Mouse (Mus musculus): Measurements from ENCODE around the gene Mast4. TPM values are rescaled to one million over a fixed set of nuclear protein-coding genes. Genes with fewer than 3 reads are reported as not detected.

Gene Mast4
- total RNA-seq, 2 experiments from 2014 or later: 33.1 to 46.3 TPM

DNA sequence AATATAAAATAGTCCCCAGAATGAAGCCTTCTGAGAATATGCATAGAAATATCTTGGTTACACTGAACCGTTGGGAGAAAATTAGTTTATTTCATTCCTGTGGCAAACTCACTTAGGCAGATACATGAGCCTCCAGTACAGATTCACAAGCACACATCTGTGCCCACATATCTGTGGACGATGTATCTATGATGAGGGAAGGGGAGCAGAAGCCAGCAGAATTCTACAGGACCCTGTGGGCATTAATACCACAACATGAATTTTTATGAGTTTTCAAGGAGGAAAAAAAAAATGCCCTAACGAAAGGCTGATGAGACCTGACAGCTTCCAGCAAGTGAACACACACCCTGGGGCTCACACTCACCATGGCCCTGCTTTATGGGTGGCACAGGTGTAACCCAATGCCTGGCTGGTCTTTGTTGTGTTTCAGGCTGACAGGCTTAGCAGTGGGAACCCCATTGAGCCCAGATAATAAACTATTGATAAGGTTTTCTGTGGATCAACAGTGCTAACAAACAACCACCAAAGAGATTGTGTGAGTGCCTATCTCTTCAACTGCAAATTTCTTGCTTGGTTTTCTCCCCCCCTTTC is 17.4 kb downstream of the Mast4 start:
- no peak for DNase-seq

DNA sequence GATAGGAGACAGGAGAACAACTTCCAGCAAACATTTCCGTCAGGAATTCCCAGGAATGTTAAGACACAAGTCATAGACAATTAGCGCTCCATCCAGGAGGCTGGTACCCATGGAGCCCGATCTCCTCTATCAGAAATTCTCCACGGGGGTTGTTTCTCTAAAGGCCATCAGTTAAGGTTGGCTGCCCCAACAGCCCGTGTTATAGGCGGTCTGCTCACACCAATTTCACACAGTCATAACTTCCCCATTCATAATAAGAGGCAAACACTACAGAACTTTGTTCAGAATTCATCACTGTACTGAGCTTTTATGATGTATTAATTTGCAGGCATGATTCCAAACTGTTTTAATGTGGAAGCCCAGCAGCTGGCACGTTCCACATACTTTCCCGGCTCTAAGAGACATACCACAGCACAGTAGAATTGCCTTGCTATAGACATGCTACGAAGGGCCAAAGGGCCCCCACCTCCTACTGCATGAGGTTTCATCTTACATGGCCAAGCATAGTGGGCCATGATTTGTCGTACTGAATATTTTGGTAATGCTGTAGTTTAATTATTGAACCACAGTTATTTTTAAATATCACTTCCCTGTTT is 19.1 kb downstream of the Mast4 start:
- no peak for DNase-seq

DNA sequence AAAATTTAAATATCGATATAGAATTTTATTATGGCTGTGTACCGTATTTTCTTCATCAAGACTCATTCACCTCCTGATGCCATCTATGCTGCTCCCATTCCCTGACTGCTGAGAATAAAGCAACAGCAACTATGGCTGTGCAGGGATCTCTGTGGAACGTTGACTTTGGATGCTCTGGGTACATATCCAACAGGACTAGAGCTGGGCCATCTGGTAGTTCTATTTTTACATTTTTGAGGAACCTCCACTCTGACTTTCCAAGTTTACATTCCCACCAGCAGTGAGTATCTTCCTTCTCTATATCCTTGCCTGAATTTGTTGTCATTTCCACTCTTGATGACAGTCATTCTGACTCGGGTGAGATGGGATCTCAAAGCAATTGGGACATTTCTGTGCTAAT is 26.0 kb downstream of the Mast4 start:
- DNase-seq: no peak

DNA sequence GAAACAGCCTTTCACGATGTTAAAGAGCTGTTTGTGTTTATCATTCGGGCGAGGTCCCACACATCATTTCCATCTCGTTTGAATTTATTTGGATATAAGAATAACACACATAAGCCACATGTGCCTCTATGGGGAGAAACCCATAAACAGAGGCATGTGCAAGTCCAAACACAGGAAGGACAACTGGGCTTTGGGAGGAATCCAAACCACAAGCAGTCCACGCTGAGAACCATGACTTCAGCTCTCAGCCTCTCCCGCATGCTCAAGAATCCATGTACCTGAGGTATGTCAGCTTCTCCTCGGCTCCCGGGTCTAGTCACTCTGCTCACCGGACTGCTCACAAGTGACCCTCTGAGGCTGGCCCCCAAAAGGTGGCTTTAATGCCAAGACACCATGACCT is 30.5 kb downstream of the Mast4 start:
- no peak for DNase-seq

DNA sequence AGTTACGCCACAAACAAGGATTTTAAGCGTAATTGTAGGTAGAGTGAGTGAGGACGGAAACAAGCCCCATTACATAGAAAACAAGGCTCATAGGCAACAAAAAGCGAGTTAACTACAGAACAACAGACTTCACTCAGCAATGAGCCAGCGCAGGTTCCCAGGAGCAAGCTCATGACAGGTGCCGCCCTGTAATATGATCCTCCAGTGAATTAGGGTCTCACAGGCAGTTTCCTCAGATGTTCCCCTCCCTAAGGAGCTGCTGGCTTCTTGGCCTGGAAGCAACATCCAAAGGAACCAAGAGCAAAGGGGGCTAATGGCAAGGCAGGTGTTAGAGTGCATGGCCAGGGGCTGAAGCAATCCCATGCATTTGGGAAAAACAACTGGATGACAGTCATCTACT is 31.8 kb downstream of the Mast4 start:
- DNase-seq: no peak

DNA sequence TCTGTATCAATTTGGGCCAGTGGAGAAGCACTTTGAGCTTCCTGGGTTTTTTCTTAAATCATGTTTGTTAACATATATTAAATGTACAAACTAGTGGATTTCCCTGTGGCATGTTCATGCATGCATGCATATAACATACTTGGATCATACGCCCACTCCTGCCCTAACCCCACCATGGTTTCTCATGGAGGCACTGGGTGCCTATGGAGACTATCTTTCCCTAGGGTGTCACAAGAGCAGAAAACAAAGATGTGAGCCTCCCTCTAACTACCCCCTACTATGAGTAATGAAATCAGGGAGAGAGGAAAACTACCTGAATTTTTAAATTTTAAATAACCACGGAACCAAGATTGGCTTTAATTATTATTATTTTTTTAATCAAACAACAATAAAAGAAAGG is 32.2 kb downstream of the Mast4 start:
- no peak for DNase-seq

DNA sequence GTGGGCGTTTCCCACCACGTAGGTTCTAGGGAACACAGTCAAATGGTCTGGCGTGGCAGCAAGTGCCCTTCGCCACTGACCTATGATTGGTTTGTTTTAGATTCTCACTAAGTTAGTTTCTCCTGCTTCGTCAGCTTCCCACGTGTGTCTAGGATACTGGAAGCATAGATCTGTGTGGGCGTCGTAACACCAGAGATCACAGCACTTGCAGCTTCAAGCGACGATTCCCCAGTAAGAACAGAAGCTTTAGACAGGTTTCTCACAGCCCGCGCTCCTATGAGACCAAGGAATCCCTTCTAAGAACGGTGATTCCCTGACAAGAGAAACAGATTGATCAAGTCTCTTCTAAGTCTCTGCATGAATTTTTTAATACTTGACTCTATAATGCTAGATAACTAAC is 39.9 kb downstream of the Mast4 start:
- no peak for DNase-seq

DNA sequence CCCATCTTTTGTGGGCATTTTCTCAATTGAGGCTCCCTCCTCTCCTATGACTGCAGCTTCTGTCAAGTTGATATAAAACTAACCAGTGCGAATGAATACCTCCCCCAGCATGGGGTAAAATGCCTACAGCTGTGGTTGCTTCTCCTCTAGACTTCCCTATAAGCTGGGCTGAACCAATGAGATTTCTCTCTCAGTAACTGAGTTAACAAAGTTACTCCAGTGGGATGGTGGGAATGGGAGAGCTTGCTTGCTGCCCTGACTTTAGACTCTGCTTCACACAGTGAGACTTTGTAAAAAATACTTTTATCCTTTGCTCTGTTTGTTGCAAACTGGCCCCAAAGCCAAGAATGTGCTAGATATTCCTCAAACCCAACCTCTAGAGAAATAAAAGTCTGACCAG is 41.2 kb downstream of the Mast4 start:
- no peak for DNase-seq

DNA sequence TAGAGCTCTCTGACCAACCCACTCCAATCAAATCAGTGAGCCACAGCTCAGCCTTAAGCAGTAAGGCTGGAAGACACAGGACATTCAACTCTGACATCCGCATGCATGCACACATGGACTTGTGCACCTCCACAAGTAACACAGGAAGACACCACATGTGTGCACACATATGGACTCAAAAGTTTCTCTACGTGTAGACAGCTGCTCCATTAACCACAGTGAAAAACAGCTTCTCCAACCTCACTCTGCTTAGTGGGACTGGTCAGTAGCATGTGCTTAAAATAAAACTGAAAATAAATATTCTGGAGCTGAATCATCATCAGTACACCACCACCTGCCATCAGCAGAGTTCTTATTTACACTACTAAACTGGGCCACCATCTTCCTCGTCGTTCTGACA is 43.2 kb downstream of the Mast4 start:
- DNase-seq: no peak

DNA sequence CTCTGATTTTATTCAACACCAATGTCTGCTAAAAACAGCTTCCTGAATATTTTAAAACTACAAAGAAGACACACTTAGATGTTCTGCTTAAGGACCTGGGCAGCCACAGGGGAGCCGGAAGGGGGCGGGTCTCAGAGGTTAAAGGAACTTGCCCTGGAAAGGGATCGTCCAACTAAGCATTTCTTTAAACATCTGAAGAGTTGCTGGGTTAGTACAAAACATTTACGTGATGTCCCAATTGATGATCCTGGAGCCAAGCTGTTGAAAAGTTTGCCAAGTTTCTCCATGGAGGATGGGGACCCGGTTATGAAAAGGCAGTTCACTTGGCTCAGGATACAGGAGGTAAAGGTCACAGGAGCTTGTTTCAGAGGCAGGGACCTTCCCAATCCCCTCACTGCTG is 48.5 kb downstream of the Mast4 start:
- no peak for DNase-seq

DNA sequence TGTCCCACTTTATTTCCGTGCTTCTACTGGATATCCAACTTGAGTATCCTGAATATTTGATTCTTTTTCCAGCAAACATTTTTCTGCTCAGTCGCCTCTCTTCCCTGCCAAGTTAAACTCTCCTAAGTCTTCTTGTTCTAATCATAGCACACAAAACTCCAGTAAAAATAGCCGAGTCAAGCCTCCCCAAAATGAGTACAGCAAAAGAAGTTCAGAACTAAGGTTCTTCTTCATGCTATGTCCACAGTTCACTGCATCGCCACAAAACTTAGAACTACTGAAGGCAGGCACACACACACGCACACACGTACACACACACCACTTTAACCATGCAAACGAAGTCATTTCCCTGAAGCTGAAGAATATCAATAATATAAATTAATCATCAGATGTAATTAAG is 49.3 kb downstream of the Mast4 start:
- DNase-seq: no peak

DNA sequence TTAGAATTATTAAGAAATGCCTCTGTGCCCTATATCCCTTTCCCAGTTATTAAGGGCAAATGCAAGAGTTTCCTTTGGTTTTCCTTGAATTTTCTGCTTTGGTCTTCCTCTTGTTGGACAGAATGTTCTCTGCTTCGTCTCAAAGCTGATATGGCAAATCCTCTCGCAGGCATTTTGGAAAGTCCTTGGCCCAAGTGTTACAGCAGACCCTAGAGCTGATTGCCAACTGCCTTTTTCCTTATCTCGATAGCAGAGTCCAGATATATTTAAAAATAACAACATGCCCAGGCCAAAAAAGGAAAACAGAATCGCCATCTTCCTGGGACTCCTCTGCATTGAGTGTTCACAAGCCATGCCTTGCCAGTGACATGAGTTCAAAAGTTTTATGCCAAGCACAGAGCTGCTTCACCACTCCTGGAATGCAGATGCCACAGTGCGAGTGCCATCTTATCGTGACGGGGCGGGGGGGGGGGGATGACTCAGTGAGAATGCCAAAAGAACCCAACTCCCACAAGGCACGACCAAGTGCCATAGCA is 63.4 kb downstream of the Mast4 start:
- DNase-seq: no peak

DNA sequence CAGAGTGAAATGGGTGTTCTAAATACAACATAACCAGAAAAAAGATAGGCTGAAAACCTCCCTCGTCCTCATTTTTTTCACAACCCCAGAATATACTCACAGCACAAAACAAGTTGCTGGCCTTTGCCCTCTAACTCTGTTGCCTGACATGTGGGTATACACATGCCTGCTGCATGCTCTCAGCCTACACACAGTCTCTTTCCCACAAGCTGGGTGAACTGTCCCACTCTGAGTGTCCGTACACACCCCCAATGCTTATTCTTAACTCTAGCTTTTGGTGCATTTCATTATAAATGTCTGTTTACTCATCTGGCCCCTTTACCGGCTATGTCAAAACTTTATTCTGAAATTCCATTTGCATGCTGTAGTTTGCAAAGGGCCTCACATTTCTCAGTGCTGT is 71.6 kb downstream of the Mast4 start:
- DNase-seq: no peak

DNA sequence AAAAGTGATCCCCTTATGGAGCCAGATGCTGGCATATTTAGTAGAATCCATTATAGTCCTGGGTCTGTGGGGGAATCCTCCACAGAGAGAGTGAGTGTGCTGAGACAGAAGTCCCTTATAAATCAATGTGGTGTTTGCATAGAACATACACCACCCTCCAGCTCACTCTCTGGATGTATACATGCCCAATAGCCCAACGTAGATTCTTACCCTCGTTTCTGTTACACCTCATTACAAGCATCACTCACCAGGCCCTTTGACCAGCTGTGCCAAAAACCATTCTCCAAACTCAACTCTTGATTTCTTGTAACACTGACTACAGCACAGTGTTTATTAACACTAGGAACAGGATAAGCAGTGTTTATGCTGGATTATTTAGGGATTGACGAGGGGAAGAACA is 72.2 kb downstream of the Mast4 start:
- no peak for DNase-seq

DNA sequence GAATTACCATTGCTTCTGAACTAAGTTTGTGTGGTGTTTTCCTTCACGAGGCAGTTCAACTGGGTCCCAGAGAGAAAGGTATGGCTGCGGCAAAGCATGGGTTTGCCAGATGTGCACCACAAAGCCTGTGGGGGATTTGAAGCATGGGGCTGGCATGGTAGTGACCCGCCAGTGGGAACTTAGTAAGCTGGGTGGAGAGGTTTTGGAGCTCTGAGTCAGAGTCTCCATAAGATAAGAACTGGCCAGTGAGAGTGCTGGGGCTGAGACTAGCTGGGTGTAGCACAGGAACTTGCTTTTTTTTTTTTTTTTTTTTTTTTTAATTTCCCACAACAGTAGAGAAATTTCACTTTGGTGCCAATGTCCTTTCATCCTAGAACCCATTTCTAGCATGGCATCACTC is 73.9 kb downstream of the Mast4 start:
- DNase-seq: no peak

DNA sequence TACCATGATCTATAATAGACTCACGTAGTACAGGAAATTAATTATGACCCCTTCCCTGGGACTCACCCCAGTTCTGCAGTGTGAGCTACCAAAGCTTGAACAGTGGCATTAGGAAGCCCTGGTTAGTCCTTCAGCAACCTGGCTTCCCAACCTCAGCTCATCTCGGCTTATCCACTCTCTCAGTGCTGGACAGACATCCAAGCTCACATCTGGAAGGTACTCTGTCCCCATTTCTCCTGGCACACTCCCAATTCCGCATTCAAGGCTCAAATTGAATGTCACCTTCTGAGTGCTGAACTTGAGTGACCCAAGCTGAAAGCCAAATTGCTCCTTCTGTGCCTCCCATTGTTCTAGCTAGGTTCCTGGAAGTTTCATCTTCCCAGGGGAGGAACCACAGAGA is 76.2 kb downstream of the Mast4 start:
- DNase-seq: no peak

DNA sequence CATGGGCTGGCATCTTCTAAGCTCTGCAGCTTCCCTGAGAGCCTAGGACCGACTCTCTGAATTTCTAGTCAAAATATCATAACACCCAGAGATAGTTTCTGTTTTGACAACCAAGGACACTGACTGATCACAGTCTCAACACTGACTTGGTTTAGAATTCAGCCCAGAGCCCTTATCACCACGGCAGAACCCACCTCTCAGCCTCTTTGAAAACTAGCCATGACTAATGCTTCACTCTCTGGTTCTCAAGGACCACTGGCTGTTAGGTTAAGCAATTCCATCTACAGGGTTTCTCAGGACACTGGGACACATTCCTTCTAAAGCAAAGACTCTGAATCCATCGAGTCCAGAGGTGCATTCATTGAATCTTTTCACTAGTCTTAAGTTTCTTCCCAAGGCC is 79.4 kb downstream of the Mast4 start:
- no peak for DNase-seq

DNA sequence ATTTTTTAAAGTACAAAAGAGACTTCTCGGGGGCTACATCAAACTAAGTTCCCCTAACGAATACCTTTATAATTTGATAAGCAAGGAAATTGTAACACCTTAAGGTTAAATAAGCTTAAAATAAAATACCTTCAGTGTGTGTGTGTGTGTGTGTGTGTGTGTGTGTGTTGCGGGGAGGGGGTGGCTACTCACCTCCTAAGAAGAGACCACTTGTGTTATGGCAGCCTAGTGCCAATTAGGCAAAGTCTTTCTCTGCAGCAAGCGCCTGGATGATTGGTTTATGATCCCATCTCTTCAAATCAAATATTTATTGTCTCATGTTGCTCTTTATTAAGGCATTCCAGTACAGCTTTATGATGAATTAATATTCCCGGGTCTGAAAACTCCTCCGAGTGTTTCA is 81.2 kb downstream of the Mast4 start:
- no peak for DNase-seq

DNA sequence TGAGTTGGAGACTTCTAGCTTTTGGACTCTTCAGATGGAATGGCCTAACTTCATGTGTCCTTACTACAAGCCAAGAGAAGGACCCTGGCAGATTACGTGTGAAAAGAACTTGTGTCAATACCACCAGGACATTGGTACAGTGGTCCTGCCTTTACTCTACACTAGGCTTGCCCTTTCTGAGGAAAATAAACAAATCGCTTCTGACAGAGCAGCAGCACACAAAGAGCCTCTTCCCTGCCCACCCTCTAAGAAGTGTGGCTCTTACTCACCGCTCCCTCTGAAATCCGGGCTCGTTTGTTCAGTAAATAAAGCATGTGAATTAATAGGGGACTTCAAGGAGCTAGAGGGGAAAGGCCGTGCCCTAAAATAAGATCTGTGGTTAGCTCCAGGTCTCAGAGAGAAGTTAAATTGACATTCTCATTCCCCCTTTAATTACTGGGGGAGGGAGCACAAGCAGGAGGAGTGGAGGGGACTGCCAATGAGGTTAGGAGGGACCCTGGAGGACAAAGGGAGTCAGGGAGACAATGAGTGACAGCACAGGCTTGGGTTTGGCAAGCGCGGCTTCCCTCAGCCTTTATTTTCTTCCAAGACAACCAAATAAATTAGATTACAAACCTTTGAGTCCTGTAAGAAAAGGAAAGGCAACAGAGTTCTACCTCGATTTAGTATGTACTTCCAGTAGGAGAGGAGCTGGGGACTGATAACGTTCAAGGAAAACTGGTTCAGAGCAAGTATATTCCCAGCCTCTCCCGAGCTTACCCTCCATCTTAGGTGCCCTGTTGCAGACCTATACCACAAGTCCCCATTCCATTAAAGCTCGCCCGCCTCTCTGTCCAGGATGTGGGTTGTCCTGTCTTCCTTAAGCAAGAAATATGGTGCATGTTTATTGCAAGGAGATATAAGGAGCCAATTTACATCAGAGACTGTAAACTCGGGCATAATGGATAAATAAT is 85.9 kb downstream of the Mast4 start:
- DNase-seq: no peak

DNA sequence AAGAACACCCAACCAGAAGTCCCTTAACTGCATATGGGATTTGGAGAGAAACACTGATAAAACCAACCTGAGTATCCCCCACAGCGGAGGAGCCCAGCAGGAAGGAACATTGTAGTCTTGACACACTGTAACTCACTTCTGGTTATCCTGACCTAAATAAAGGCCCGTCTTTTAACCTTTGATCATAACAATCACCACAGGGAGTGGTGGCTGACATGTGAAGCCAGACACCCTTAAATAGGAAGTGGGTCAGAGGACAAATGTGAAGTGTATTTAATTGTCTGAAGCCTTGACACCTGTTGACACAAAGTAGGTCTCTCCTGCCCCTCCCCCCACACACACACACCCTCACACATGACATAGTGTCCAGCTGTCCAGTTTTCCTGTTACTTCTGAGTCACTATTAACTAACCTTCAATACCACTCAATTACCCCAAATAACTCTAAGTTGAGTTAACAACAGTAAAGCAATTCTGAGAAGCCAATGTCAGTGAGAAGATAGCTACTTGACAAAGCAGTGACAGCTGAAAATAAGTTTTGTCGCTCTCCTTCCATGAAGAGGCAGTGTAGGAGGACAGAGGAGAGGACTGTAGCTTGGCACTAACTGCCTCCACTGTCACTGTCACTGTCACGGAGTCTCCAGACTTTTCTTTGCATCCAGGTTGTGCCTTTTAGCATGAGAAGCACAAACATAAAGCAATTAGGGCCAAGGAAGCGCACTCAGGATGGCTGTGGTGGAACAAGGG is 87.2 kb downstream of the Mast4 start:
- no peak for DNase-seq

DNA sequence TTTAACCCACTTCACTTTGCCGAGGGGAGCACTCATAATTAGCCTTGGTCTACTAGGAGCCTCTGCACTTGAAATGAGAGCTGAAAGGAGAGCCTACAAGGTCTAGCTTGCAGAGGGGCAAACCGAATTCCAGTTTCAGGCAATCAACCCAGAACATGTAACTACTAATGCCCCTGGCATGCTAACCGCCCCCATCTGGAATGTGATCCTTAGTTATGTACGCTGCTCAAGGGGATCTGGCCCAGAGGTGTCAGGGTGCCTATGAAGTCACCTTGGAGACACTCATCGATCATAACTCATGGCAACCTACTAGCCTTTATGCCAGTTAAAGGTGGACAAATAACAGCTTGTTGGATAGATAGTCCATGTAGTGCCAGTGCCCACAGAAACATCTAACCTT is 88.9 kb downstream of the Mast4 start:
- DNase-seq: no peak

DNA sequence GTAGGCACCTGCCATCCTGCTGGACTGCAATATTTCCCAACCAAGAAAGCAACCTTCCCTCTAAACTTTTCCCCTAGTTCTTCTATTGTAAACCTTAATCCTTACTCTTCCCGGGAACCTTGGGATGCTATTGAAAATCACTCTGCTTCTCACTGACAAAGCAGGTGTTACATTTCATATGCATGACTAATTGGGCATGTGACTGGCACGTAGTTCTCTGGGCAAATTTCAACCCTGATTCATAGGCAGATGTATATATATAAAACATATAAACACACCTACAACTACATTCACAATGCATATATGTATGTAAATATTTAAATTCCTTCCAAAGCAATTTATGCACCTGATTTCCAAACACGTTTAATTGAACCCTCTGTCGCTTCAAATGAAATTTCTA is 90.2 kb downstream of the Mast4 start:
- DNase-seq: no peak

DNA sequence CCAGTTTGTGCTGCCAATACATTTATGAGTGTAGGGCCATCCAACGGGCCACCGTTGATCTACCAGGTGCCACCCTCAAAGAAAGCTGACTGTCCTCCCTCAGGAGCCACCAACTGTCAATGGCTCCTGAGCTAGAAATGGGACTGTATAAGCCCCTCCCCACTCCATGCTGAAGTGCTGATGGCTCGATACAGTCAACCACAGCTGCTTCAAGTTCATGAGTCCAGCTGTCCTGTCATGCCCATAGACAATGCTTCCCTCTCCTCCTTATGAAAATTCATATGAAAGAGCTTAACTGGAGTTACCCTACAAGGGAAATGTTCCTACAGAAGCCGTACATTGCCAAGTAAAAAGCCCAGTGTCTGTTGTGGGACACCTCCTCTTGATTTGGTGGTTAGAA is 93.2 kb downstream of the Mast4 start:
- DNase-seq: no peak

All from gastrocnemius, postnatal 10 days (tissue).